Mouse (Mus musculus): Measurements from ENCODE around the gene Trpm8. TPM values are rescaled to one million over a fixed set of nuclear protein-coding genes. Genes with fewer than 3 reads are reported as not detected.
A peak's percentile ranks its signal among the peaks of the same experiment; 100 is the strongest.

Trpm8 gene
- polyA plus RNA-seq, 1 experiment from 2014 or later, result not detected

- ATAC-seq (replicated peaks; ENCODE audit: low FRiP score, low TSS enrichment, low read depth) (no peak), DNase-seq (ENCODE audit: low spot score) (no peak)
- H3K4me1 ChIP-seq (replicated peaks; ENCODE audit: control insufficient read depth, insufficient read depth, low read length), result no peaks in the 10 kb centered on the region
- H3K9ac ChIP-seq (ENCODE audit: low read length), result no peak overlapping the region
- no peaks in the 10 kb centered on the region for H3K27me3 ChIP-seq (replicated peaks; ENCODE audit: control insufficient read depth, insufficient read depth, low read length)
- H3K36me3 ChIP-seq (ENCODE audit: control insufficient read depth, insufficient read depth, low read length), result no peaks in the 10 kb centered on the region
- peaks cover 89% of the 10 kb centered on the region for H3K9me3 ChIP-seq (ENCODE audit: control insufficient read depth, low read length)
- no peak overlapping the region for H3K4me2 ChIP-seq (ENCODE audit: low read length)
- H3K4me3 ChIP-seq (ENCODE audit: low read depth, low read length), result no peak overlapping the region
- WGBS, result 68% methylated on average over 14 of the region's 14 CpGs
- no peak overlapping the region for H3K27ac ChIP-seq (ENCODE audit: low read depth)
Measured at GRCm38 (mm10) chr1:88233421-88234247, 43.8 kb upstream of the Trpm8 start.

GRCm38 (mm10) chr1:88234248-88234610 lies 43.2 kb upstream of the Trpm8 start:
- WGBS, result 65% methylated on average over 4 of the region's 4 CpGs
- ATAC-seq (replicated peaks; ENCODE audit: low FRiP score, low TSS enrichment, low read depth) (no peak), DNase-seq (ENCODE audit: low spot score) (no peak)
- no peaks in the 10 kb centered on the region for H3K4me1 ChIP-seq (replicated peaks; ENCODE audit: control insufficient read depth, insufficient read depth, low read length)
- no peaks in the 10 kb centered on the region for H3K27me3 ChIP-seq (replicated peaks; ENCODE audit: control insufficient read depth, insufficient read depth, low read length)
- no peaks in the 10 kb centered on the region for H3K36me3 ChIP-seq (ENCODE audit: control insufficient read depth, insufficient read depth, low read length)
- H3K9ac ChIP-seq (ENCODE audit: low read length), result no peak overlapping the region
- no peak overlapping the region for H3K4me2 ChIP-seq (ENCODE audit: low read length)
- H3K9me3 ChIP-seq (ENCODE audit: control insufficient read depth, low read length), result peaks cover 90% of the 10 kb centered on the region
- H3K4me3 ChIP-seq (ENCODE audit: low read depth, low read length), result no peak overlapping the region
- H3K27ac ChIP-seq (ENCODE audit: low read depth), result no peak overlapping the region

DNA sequence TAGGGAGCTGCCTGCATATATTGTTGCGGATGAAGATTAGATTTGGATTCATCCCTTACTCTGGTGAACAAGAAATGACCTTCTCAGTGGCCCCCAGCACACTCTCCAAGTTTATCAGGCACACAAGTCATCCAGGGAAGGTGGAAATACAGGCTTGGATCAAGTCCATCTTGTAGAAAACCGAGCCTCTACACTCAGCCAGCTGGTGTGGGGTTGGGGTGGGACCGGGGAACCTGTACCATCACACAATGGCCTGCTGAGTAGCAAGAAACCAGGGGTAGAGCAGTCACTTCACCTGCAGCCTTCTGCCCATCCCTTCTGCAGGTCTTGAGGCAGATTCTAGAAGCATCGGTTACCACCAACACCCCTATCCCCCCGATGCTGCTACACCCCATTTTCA lies 42.8 kb upstream of the Trpm8 start:
- Histone ChIP-seq H3K4me1 (replicated peaks; ENCODE audit: control insufficient read depth, insufficient read depth, low read length) (no peaks in the 10 kb centered on the region), H3K4me2 (ENCODE audit: low read length) (no peak overlapping the region), H3K27me3 (replicated peaks; ENCODE audit: control insufficient read depth, insufficient read depth, low read length) (no peaks in the 10 kb centered on the region), H3K4me3 (ENCODE audit: low read depth, low read length) (no peak overlapping the region), H3K27ac (ENCODE audit: low read depth) (no peak overlapping the region), H3K9ac (ENCODE audit: low read length) (no peak overlapping the region), H3K9me3 (ENCODE audit: control insufficient read depth, low read length) (peaks cover 90% of the 10 kb centered on the region), H3K36me3 (ENCODE audit: control insufficient read depth, insufficient read depth, low read length) (no peaks in the 10 kb centered on the region)
- no peak for ATAC-seq (replicated peaks; ENCODE audit: low FRiP score, low TSS enrichment, low read depth)
- WGBS, result 47% methylated on average over 5 of the region's 5 CpGs
- no peak for DNase-seq (ENCODE audit: low spot score)

DNA sequence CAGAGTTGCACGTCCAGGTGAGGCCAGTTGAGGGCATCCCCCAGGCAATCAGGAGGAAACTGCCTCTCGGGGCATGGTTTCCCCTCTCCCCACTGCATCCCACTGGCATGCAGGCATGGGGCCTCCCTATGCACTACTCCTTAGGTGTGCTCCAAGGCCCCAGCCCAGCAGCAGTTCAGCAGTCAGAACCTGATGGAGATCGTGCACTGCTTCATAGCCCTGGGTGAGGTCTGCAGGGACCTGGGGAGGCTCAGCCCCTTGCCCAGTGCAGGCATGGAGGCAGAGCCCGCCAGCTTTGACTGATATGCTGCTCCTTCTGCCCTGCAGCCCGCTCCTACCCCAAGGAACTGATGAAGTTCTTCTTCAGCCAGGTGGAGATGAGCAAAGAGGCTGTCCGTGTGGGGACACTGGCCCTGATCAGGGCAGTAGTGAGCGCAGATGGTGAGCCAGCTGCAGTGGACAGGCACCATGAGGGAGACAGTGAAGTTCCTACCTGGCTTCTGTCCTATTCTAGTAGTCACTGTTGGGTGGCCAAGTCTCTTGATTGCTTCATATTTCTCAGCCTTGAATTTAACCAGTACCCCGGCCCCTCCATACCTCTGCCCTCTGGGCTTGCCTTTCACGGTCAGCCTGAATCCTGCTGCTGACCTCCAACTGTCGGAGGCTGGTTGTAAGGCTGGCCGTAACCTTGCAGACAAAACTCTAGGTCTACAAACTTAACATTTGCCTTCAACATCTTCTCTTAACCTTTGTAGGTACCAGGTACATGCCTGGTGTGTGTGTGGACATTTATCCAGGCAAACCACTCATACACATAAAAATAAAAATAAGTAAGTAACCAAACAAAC lies 42.2 kb upstream of the Trpm8 start:
- no peak overlapping the region for H3K4me2 ChIP-seq (ENCODE audit: low read length)
- no peak overlapping the region for H3K9ac ChIP-seq (ENCODE audit: low read length)
- no peak for ATAC-seq (replicated peaks; ENCODE audit: low FRiP score, low TSS enrichment, low read depth)
- no peaks in the 10 kb centered on the region for H3K36me3 ChIP-seq (ENCODE audit: control insufficient read depth, insufficient read depth, low read length)
- H3K27ac ChIP-seq (ENCODE audit: low read depth), result no peak overlapping the region
- no peak overlapping the region for H3K4me3 ChIP-seq (ENCODE audit: low read depth, low read length)
- no peaks in the 10 kb centered on the region for H3K4me1 ChIP-seq (replicated peaks; ENCODE audit: control insufficient read depth, insufficient read depth, low read length)
- peaks cover 89% of the 10 kb centered on the region for H3K9me3 ChIP-seq (ENCODE audit: control insufficient read depth, low read length)
- H3K27me3 ChIP-seq (replicated peaks; ENCODE audit: control insufficient read depth, insufficient read depth, low read length), result no peaks in the 10 kb centered on the region
- DNase-seq (ENCODE audit: low spot score), result no peak
- WGBS, result 64% methylated on average over 11 of the region's 11 CpGs

DNA sequence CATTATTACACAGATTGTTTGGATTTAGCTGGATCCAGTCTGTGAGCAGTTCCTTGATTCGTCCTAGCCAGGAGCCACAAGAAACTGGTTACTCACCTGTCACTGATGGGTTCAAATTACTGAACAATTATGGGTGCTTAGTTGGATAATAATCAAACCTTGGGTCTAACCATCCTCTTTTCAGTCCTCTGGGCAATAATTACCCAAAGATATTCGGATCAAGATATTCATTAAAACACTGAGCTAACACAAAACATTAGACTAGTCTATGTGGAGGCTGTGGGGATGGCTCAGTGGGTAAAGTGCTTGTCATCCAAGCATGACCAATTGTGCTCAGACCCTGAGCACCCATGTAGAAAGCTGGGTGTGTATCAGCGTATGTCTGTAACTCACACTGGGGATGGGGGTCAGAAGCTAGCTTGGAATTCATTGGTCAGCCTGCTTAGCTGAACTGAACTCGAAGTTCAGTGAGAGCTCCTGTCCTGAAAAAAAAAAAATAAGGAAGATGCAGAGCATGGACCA lies 41.5 kb upstream of the Trpm8 start:
- H3K4me2 ChIP-seq (ENCODE audit: low read length), result no peak overlapping the region
- 65% methylated on average over 4 of the region's 4 CpGs for WGBS
- ATAC-seq (replicated peaks; ENCODE audit: low FRiP score, low TSS enrichment, low read depth) (no peak), DNase-seq (ENCODE audit: low spot score) (no peak)
- no peaks in the 10 kb centered on the region for H3K27me3 ChIP-seq (replicated peaks; ENCODE audit: control insufficient read depth, insufficient read depth, low read length)
- no peaks in the 10 kb centered on the region for H3K4me1 ChIP-seq (replicated peaks; ENCODE audit: control insufficient read depth, insufficient read depth, low read length)
- H3K9me3 ChIP-seq (ENCODE audit: control insufficient read depth, low read length), result peaks cover 89% of the 10 kb centered on the region
- no peak overlapping the region for H3K4me3 ChIP-seq (ENCODE audit: low read depth, low read length)
- no peak overlapping the region for H3K27ac ChIP-seq (ENCODE audit: low read depth)
- H3K36me3 ChIP-seq (ENCODE audit: control insufficient read depth, insufficient read depth, low read length), result no peaks in the 10 kb centered on the region
- no peak overlapping the region for H3K9ac ChIP-seq (ENCODE audit: low read length)

GRCm38 (mm10) chr1:88237311-88237710 lies 40.1 kb upstream of the Trpm8 start:
- no peaks in the 10 kb centered on the region for H3K36me3 ChIP-seq (ENCODE audit: control insufficient read depth, insufficient read depth, low read length)
- ATAC-seq (replicated peaks; ENCODE audit: low FRiP score, low TSS enrichment, low read depth) (peak; percentile 4; the same call in 1 of the 2 replicates), DNase-seq (ENCODE audit: low spot score) (no peak)
- peaks cover 83% of the 10 kb centered on the region for H3K9me3 ChIP-seq (ENCODE audit: control insufficient read depth, low read length)
- H3K27ac ChIP-seq (ENCODE audit: low read depth), result no peak overlapping the region
- H3K4me1 ChIP-seq (replicated peaks; ENCODE audit: control insufficient read depth, insufficient read depth, low read length), result no peaks in the 10 kb centered on the region
- no peak overlapping the region for H3K4me3 ChIP-seq (ENCODE audit: low read depth, low read length)
- H3K9ac ChIP-seq (ENCODE audit: low read length), result no peak overlapping the region
- no peaks in the 10 kb centered on the region for H3K27me3 ChIP-seq (replicated peaks; ENCODE audit: control insufficient read depth, insufficient read depth, low read length)
- no peak overlapping the region for H3K4me2 ChIP-seq (ENCODE audit: low read length)
- 77% methylated on average over 5 of the region's 5 CpGs for WGBS

GRCm38 (mm10) chr1:88238771-88239170 lies 38.7 kb upstream of the Trpm8 start:
- no peaks in the 10 kb centered on the region for H3K27me3 ChIP-seq (replicated peaks; ENCODE audit: control insufficient read depth, insufficient read depth, low read length)
- no peaks in the 10 kb centered on the region for H3K4me1 ChIP-seq (replicated peaks; ENCODE audit: control insufficient read depth, insufficient read depth, low read length)
- H3K9ac ChIP-seq (ENCODE audit: low read length), result no peak overlapping the region
- 77% methylated on average over 6 of the region's 6 CpGs for WGBS
- ATAC-seq (replicated peaks; ENCODE audit: low FRiP score, low TSS enrichment, low read depth) (no peak; the same call in 1 of the 2 replicates), DNase-seq (ENCODE audit: low spot score) (no peak)
- H3K4me2 ChIP-seq (ENCODE audit: low read length), result no peak overlapping the region
- H3K4me3 ChIP-seq (ENCODE audit: low read depth, low read length), result no peak overlapping the region
- H3K36me3 ChIP-seq (ENCODE audit: control insufficient read depth, insufficient read depth, low read length), result no peaks in the 10 kb centered on the region
- no peak overlapping the region for H3K27ac ChIP-seq (ENCODE audit: low read depth)
- H3K9me3 ChIP-seq (ENCODE audit: control insufficient read depth, low read length), result peaks cover 84% of the 10 kb centered on the region

GRCm38 (mm10) chr1:88240072-88240471 lies 37.4 kb upstream of the Trpm8 start:
- Histone ChIP-seq H3K27me3 (replicated peaks; ENCODE audit: control insufficient read depth, insufficient read depth, low read length) (no peaks in the 10 kb centered on the region), H3K4me3 (ENCODE audit: low read depth, low read length) (no peak overlapping the region), H3K36me3 (ENCODE audit: control insufficient read depth, insufficient read depth, low read length) (no peaks in the 10 kb centered on the region), H3K9ac (ENCODE audit: low read length) (no peak overlapping the region), H3K4me2 (ENCODE audit: low read length) (no peak overlapping the region), H3K9me3 (ENCODE audit: control insufficient read depth, low read length) (peaks cover 75% of the 10 kb centered on the region), H3K4me1 (replicated peaks; ENCODE audit: control insufficient read depth, insufficient read depth, low read length) (no peaks in the 10 kb centered on the region), H3K27ac (ENCODE audit: low read depth) (no peak overlapping the region)
- no peak for DNase-seq (ENCODE audit: low spot score)
- WGBS, result 76% methylated on average over 5 of the region's 5 CpGs
- no peak for ATAC-seq (replicated peaks; ENCODE audit: low FRiP score, low TSS enrichment, low read depth)
